Mouse (Mus musculus): ENCODE data around the gene Mtf1. TPM values are rescaled to one million over a fixed set of nuclear protein-coding genes. Genes with fewer than 3 reads are reported as not detected.

Gene Mtf1
- total and polyA plus RNA-seq, 2 experiments from 2014 or later: 7.0 to 24.7 TPM

GRCm38 (mm10) chr4:124818832-124819231 is 16.9 kb downstream of the Mtf1 start:
- 98% methylated on average over 4 of the region's 4 CpGs for whole genome bisulfite sequencing
- H3K36me3 ChIP-seq (ENCODE audit: insufficient read depth, low read length): peaks cover 26% of the 10 kb centered on the region
- H3K27ac ChIP-seq (ENCODE audit: low read depth, low read length): no peak overlapping the region
- H3K4me1 ChIP-seq (ENCODE audit: insufficient read depth, low read length): no peaks in the 10 kb centered on the region
- no peaks in the 10 kb centered on the region for H3K27me3 ChIP-seq (ENCODE audit: insufficient read depth, low read length)
- H3K4me3 ChIP-seq (ENCODE audit: low read depth, low read length): no peak overlapping the region
- H3K9ac ChIP-seq (replicated peaks; ENCODE audit: low read length, poor library complexity, severe bottlenecking): no peak overlapping the region
- DNase-seq (ENCODE audit: low spot score) (no peak), ATAC-seq (ENCODE audit: low FRiP score) (no peak)
- TF ChIP-seq CTCF (IDR thresholded peaks at IDR 0.05): no peak
- H3K9me3 ChIP-seq (ENCODE audit: low read length): no peaks in the 10 kb centered on the region
- no peak overlapping the region for H3K4me2 ChIP-seq (ENCODE audit: low read depth, low read length, poor library complexity, severe bottlenecking)

GRCm38 (mm10) chr4:124824967-124825366 is 23.1 kb downstream of the Mtf1 start:
- TF ChIP-seq CTCF (IDR thresholded peaks at IDR 0.05): no peak
- no peak for ATAC-seq (ENCODE audit: low FRiP score)
- H3K4me2 ChIP-seq (ENCODE audit: low read depth, low read length, poor library complexity, severe bottlenecking): no peak overlapping the region
- no peak for DNase-seq (ENCODE audit: low spot score)
- H3K36me3 ChIP-seq (ENCODE audit: insufficient read depth, low read length): peaks cover 42% of the 10 kb centered on the region
- H3K4me1 ChIP-seq (ENCODE audit: insufficient read depth, low read length): no peaks in the 10 kb centered on the region
- no peaks in the 10 kb centered on the region for H3K27me3 ChIP-seq (ENCODE audit: insufficient read depth, low read length)
- no peaks in the 10 kb centered on the region for H3K9me3 ChIP-seq (ENCODE audit: low read length)
- H3K9ac ChIP-seq (replicated peaks; ENCODE audit: low read length, poor library complexity, severe bottlenecking): no peak overlapping the region
- H3K27ac ChIP-seq (ENCODE audit: low read depth, low read length): no peak overlapping the region
- 93% methylated on average over 6 of the region's 6 CpGs for WGBS
- H3K4me3 ChIP-seq (ENCODE audit: low read depth, low read length): no peak overlapping the region

- ATAC-seq (ENCODE audit: low FRiP score): no peak
- TF ChIP-seq CTCF (IDR thresholded peaks at IDR 0.05): no peak
- H3K4me2 ChIP-seq (ENCODE audit: low read depth, low read length, poor library complexity, severe bottlenecking): no peak overlapping the region
- DNase-seq (ENCODE audit: low spot score): no peak
- H3K4me3 ChIP-seq (ENCODE audit: low read depth, low read length): no peak overlapping the region
- H3K27ac ChIP-seq (ENCODE audit: low read depth, low read length): no peak overlapping the region
- no peak overlapping the region for H3K9ac ChIP-seq (replicated peaks; ENCODE audit: low read length, poor library complexity, severe bottlenecking)
- no peaks in the 10 kb centered on the region for H3K27me3 ChIP-seq (ENCODE audit: insufficient read depth, low read length)
- H3K4me1 ChIP-seq (ENCODE audit: insufficient read depth, low read length): no peaks in the 10 kb centered on the region
- no peaks in the 10 kb centered on the region for H3K9me3 ChIP-seq (ENCODE audit: low read length)
- peaks cover 47% of the 10 kb centered on the region for H3K36me3 ChIP-seq (ENCODE audit: insufficient read depth, low read length)
- 96% methylated on average over 21 of the region's 21 CpGs for WGBS
Measured at GRCm38 (mm10) chr4:124825371-124825965, 23.6 kb downstream of the Mtf1 start.

- ATAC-seq (ENCODE audit: low FRiP score): no peak
- H3K36me3 ChIP-seq (ENCODE audit: insufficient read depth, low read length): peaks cover 46% of the 10 kb centered on the region
Measured at GRCm38 (mm10) chr4:124829671-124830070, 27.8 kb downstream of the Mtf1 start.

GRCm38 (mm10) chr4:124832796-124833195 is 30.9 kb downstream of the Mtf1 start:
- TF ChIP-seq CTCF (IDR thresholded peaks at IDR 0.05): no peak
- no peak overlapping the region for H3K9ac ChIP-seq (replicated peaks; ENCODE audit: low read length, poor library complexity, severe bottlenecking)
- ATAC-seq (ENCODE audit: low FRiP score) (no peak), DNase-seq (ENCODE audit: low spot score) (no peak)
- H3K4me2 ChIP-seq (ENCODE audit: low read depth, low read length, poor library complexity, severe bottlenecking): no peak overlapping the region
- H3K36me3 ChIP-seq (ENCODE audit: insufficient read depth, low read length): peaks cover 33% of the 10 kb centered on the region
- no peak overlapping the region for H3K4me3 ChIP-seq (ENCODE audit: low read depth, low read length)
- no peak overlapping the region for H3K27ac ChIP-seq (ENCODE audit: low read depth, low read length)
- H3K4me1 ChIP-seq (ENCODE audit: insufficient read depth, low read length): no peaks in the 10 kb centered on the region
- no peaks in the 10 kb centered on the region for H3K9me3 ChIP-seq (ENCODE audit: low read length)
- H3K27me3 ChIP-seq (ENCODE audit: insufficient read depth, low read length): no peaks in the 10 kb centered on the region
- WGBS: 97% methylated on average over 10 of the region's 10 CpGs

More at GRCm38 (mm10) chr4:124829671-124830070, 27.8 kb downstream of the Mtf1 start:
- Histone ChIP-seq H3K4me3 (ENCODE audit: low read depth, low read length) (no peak overlapping the region), H3K9me3 (ENCODE audit: low read length) (no peaks in the 10 kb centered on the region), H3K4me2 (ENCODE audit: low read depth, low read length, poor library complexity, severe bottlenecking) (no peak overlapping the region), H3K4me1 (ENCODE audit: insufficient read depth, low read length) (no peaks in the 10 kb centered on the region), H3K27me3 (ENCODE audit: insufficient read depth, low read length) (no peaks in the 10 kb centered on the region), H3K27ac (ENCODE audit: low read depth, low read length) (no peak overlapping the region), H3K9ac (replicated peaks; ENCODE audit: low read length, poor library complexity, severe bottlenecking) (no peak overlapping the region)
- TF ChIP-seq CTCF (IDR thresholded peaks at IDR 0.05): no peak
- DNase-seq (ENCODE audit: low spot score): no peak
- WGBS: 79% methylated on average over 5 of the region's 5 CpGs

GRCm38 (mm10) chr4:124838035-124838700 is 36.3 kb downstream of the Mtf1 start:
- Histone ChIP-seq H3K9ac (replicated peaks; ENCODE audit: low read length, poor library complexity, severe bottlenecking) (no peak overlapping the region), H3K36me3 (ENCODE audit: insufficient read depth, low read length) (peaks cover 36% of the 10 kb centered on the region), H3K4me1 (ENCODE audit: insufficient read depth, low read length) (no peaks in the 10 kb centered on the region), H3K4me2 (ENCODE audit: low read depth, low read length, poor library complexity, severe bottlenecking) (no peak overlapping the region), H3K27me3 (ENCODE audit: insufficient read depth, low read length) (no peaks in the 10 kb centered on the region), H3K4me3 (ENCODE audit: low read depth, low read length) (no peak overlapping the region), H3K9me3 (ENCODE audit: low read length) (no peaks in the 10 kb centered on the region), H3K27ac (ENCODE audit: low read depth, low read length) (no peak overlapping the region)
- no peak for TF ChIP-seq CTCF (IDR thresholded peaks at IDR 0.05)
- ATAC-seq (ENCODE audit: low FRiP score) (no peak), DNase-seq (ENCODE audit: low spot score) (peak; percentile 36)
- WGBS: 85% methylated on average over 14 of the region's 14 CpGs
